Mouse (Mus musculus): ENCODE results near the gene Faah. TPM values are rescaled to one million over a fixed set of nuclear protein-coding genes. Genes with fewer than 3 reads are reported as not detected.
A peak's percentile ranks its signal among the peaks of the same experiment; 100 is the strongest.

Faah gene
- polyA plus RNA-seq, 1 experiment from 2014 or later = 10.0 TPM

DNA sequence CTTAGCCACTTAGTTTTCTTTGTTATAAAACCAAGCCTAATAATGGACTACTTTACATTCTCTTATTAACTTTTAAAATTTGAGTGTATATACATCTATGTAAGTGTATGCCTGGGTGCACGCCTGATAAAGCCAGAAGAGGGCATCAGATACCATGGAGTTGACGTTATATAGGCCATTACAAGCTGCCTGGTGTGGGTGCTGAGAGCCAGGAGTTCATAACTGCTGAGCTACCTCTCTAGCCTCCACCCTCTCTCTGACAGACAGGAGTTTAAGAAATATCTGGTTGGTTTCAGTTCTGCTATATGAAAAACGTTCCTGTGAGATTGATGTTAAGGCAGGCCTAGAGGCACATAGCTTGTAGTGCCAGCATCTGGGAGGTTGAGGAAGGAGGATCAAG, 24.5 kb upstream of the Faah start:
- 56% methylated on average over 3 of the region's 3 CpGs for WGBS (ENCODE audit: insufficient replicate concordance)
- Histone ChIP-seq H3K4me2 (no peak overlapping the region), H3K4me1 (replicated peaks) (no peaks in the 10 kb centered on the region), H3K36me3 (replicated peaks) (peaks cover 13% of the 10 kb centered on the region), H3K27me3 (no peaks in the 10 kb centered on the region), H3K9ac (no peak overlapping the region), H3K27ac (replicated peaks) (no peak overlapping the region), H3K4me3 (replicated peaks) (no peak overlapping the region), H3K9me3 (replicated peaks) (no peaks in the 10 kb centered on the region)
- no peak for ATAC-seq (ENCODE audit: insufficient read depth)

DNA sequence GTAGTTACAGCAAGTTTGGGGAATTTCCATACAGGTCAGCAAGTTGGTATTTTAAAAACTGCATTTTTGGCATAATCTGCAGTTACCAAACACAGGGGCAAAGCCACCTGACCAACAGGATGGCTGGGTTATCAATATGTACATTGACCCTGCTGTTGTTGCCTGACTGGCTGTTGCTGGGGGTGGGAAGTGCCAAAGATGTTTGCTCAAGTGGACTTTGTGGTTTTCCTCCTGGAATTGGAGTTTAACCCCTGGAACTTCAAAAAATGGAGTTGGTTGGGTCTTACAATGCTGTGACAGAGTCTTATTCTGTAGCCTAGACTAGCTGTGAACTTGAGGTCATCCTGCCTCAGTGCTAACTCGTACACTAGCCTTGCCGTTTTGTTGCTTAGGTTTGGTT, 22.7 kb upstream of the Faah start:
- no peaks in the 10 kb centered on the region for H3K9me3 ChIP-seq (replicated peaks)
- no peaks in the 10 kb centered on the region for H3K27me3 ChIP-seq
- no peak overlapping the region for H3K4me2 ChIP-seq
- H3K9ac ChIP-seq = no peak overlapping the region
- 76% methylated on average over 2 of the region's 2 CpGs for WGBS (ENCODE audit: insufficient replicate concordance)
- peak overlapping the region; percentile 45; the same call in 1 of the 2 replicates for H3K27ac ChIP-seq (replicated peaks)
- peaks cover 16% of the 10 kb centered on the region for H3K36me3 ChIP-seq (replicated peaks)
- H3K4me1 ChIP-seq (replicated peaks) = no peaks in the 10 kb centered on the region
- H3K4me3 ChIP-seq (replicated peaks) = no peak overlapping the region
- peak; percentile 60 for ATAC-seq (ENCODE audit: insufficient read depth)

DNA sequence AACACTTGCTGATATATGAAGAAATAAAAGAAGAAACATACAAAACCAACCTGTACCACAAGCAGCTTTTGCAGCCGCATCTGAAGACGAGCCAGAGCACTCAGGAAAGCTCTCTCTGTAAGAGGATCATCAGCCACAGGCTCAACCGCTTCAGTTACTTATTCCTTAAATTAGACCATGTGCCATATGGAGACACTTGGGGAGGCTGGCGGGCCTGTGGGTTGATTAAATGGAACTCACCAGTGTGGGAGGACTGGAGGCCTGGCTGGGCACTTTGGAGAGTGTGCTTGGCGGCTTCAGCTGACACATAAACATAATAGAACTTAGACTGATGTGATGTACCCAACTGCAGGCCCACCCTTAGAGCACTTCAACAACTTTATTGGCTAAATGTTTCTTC, 15.6 kb upstream of the Faah start:
- H3K9me3 ChIP-seq (replicated peaks) = no peaks in the 10 kb centered on the region
- no peak overlapping the region for H3K27ac ChIP-seq (replicated peaks)
- no peak overlapping the region for H3K9ac ChIP-seq
- no peak overlapping the region for H3K4me3 ChIP-seq (replicated peaks)
- H3K36me3 ChIP-seq (replicated peaks) = peaks cover 19% of the 10 kb centered on the region
- ATAC-seq (ENCODE audit: insufficient read depth) = no peak
- no peak overlapping the region for H3K4me2 ChIP-seq
- H3K27me3 ChIP-seq = no peaks in the 10 kb centered on the region
- no peaks in the 10 kb centered on the region for H3K4me1 ChIP-seq (replicated peaks)
- WGBS (ENCODE audit: insufficient replicate concordance) = 74% methylated on average over 5 of the region's 5 CpGs

DNA sequence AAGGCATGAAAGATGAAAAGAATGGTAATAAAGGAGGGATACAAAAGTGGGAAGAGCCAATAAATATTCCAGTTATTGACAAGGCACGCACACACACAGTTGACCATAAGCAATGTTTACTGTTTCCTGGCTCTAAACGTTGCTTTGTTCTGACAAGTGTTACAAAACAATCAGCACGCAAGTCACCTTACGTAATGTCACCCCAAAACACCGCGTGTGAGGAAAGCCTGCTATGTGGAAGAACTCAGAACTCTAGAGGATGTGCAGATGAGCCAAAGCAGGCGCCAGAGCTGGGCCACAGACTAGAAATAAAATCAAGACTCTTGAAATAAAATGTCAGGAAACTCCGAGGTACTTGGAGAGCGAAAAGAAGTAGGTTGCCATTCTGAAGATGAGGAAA, 15.2 kb upstream of the Faah start:
- Histone ChIP-seq H3K4me3 (replicated peaks) (no peak overlapping the region), H3K4me1 (replicated peaks) (no peaks in the 10 kb centered on the region), H3K9me3 (replicated peaks) (no peaks in the 10 kb centered on the region), H3K27ac (replicated peaks) (no peak overlapping the region), H3K9ac (no peak overlapping the region), H3K27me3 (no peaks in the 10 kb centered on the region), H3K4me2 (no peak overlapping the region), H3K36me3 (replicated peaks) (peaks cover 19% of the 10 kb centered on the region)
- 68% methylated on average over 9 of the region's 9 CpGs for WGBS (ENCODE audit: insufficient replicate concordance)
- ATAC-seq (ENCODE audit: insufficient read depth) = no peak

DNA sequence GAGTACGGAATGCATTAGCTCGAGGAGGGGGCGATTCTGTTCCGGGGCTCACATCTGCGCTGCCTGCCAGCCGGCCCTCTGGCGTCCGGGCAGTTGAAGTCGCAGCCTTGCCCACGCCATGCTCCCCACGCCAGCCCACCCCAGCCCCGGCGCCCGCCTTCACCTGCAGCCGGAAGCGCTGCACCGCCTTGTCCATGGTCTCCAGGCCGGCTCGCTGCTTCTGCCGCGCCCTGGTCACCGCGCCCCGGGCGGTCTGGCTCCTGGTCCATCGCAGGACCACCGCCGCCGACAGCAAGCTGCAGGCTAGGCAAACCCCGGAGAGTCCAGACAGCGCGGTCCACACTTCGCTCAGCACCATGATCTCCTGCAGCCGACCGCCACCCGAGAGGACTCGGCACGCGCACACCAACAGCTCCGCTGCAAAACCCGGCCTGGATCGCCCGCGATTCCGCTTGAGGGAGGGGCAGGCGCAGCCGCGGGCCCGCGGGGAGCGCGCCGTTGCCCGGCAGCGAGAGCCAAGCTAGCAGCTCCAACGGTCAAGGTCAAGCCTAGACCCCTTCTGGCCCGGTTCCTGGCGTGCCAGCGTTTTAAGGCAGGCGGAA, 325 bp downstream of the Faah start:
- Histone ChIP-seq H3K9me3 (replicated peaks) (no peaks in the 10 kb centered on the region), H3K4me2 (peak overlapping the region; percentile 73), H3K9ac (no peak overlapping the region), H3K36me3 (replicated peaks) (no peaks in the 10 kb centered on the region), H3K27me3 (peaks cover 67% of the 10 kb centered on the region), H3K27ac (replicated peaks) (0 out of 2 replicates have a peak overlapping the region, but pooled peaks have one; percentile 38), H3K4me1 (replicated peaks) (peaks cover 15% of the 10 kb centered on the region), H3K4me3 (replicated peaks) (peak overlapping the region; percentile 58)
- peak; percentile 69 for ATAC-seq (ENCODE audit: insufficient read depth)
- WGBS (ENCODE audit: insufficient replicate concordance) = under 1% methylated on average over 60 of the region's 60 CpGs

DNA sequence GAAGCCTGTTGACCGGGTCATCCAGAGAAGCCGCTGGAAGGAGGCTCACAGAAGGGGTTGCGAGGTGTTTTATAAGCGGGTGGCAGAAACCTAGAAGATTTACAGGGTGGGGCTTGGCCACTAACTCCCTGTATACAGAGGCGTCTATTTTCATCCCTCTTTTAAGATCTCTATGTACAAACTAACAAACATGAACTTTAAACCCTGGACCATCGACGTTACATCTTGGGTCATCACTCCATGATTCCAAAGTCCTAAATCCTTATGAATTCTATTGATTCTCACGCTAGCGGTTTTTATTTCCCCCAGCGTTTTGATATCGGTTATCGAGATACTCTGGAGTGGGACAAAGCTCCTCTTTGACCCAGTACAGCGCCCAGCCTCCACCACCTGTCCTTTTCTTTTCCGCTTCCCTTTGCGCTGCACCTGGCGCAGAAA, 845 bp downstream of the Faah start:
- Histone ChIP-seq H3K36me3 (replicated peaks) (no peaks in the 10 kb centered on the region), H3K27ac (replicated peaks) (0 out of 2 replicates have a peak overlapping the region, but pooled peaks have one; percentile 38), H3K27me3 (peaks cover 67% of the 10 kb centered on the region), H3K9me3 (replicated peaks) (no peaks in the 10 kb centered on the region), H3K9ac (no peak overlapping the region), H3K4me1 (replicated peaks) (peaks cover 15% of the 10 kb centered on the region), H3K4me2 (peak overlapping the region; percentile 73), H3K4me3 (replicated peaks) (peak overlapping the region; percentile 58)
- ATAC-seq (ENCODE audit: insufficient read depth) = no peak
- WGBS (ENCODE audit: insufficient replicate concordance) = 9% methylated on average over 16 of the region's 16 CpGs

DNA sequence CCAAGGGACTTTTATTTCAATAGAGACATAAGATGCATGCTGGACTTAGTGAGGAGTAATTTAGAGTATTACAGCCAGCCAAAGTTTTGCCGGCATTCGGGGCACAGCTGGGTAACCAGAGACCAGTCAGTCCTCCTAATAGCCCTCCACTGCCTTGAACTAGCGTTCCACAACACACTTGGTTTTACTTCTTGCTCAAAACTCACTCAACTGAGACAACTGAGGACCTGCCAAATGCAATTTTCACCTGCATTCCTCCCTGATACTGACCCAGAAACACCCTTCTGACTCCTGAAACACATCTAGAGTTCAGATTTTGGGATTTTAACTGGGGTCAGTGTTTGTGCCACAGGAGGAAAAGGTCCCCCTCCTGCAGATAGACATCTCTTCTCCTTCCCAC, 1.3 kb downstream of the Faah start:
- peaks cover 67% of the 10 kb centered on the region for H3K27me3 ChIP-seq
- no peak overlapping the region for H3K9ac ChIP-seq
- H3K36me3 ChIP-seq (replicated peaks) = no peaks in the 10 kb centered on the region
- H3K27ac ChIP-seq (replicated peaks) = no peak overlapping the region
- H3K9me3 ChIP-seq (replicated peaks) = no peaks in the 10 kb centered on the region
- peak overlapping the region; percentile 58 for H3K4me3 ChIP-seq (replicated peaks)
- 53% methylated on average over 3 of the region's 3 CpGs for WGBS (ENCODE audit: insufficient replicate concordance)
- H3K4me1 ChIP-seq (replicated peaks) = peaks cover 15% of the 10 kb centered on the region
- ATAC-seq (ENCODE audit: insufficient read depth) = no peak
- peak overlapping the region; percentile 73 for H3K4me2 ChIP-seq

DNA sequence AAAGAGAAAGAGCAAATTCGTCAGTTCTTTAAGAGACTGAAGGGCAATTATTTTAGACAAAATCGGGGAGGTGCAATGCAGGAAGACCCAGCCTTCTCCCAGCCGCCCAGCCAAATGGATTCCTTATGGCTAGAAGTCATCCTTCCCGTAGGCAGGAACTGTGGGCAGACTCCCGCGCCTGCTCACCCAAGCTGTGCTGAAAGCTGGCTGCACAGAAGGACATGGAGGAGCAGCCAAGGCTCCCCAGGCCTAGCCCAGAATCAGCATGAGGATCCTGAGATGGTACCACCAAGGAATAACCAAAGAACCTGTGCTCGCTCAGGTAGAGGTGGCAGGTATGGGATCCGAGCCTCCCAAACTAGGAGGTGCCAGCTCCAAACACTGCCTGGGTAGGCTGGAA, 1.7 kb downstream of the Faah start:
- Histone ChIP-seq H3K4me2 (peak overlapping the region; percentile 73), H3K27ac (replicated peaks) (no peak overlapping the region), H3K9me3 (replicated peaks) (no peaks in the 10 kb centered on the region), H3K4me1 (replicated peaks) (peaks cover 15% of the 10 kb centered on the region), H3K4me3 (replicated peaks) (peak overlapping the region; percentile 58), H3K36me3 (replicated peaks) (no peaks in the 10 kb centered on the region), H3K9ac (no peak overlapping the region), H3K27me3 (peaks cover 67% of the 10 kb centered on the region)
- no peak for ATAC-seq (ENCODE audit: insufficient read depth)
- WGBS (ENCODE audit: insufficient replicate concordance) = 41% methylated on average over 8 of the region's 8 CpGs

DNA sequence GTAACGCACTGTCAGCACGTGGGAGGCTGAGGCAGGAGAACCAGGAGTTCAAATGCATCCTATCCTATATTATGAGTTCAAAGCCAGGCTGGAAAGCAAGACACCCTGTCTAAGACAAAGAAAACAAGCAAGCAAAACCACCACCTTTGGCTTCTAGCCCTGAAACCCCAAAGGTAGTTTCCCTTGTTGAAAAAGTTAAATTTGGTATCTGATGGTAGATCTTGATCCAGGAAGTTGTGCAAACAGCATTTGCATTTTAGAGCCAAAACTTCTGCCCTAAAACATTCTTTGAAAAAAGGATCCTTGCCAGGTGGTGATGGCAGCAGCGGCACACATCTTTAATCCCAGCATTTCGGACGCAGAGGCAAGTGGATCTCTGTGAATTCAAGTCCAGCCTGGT, 2.2 kb downstream of the Faah start:
- 58% methylated on average over 5 of the region's 5 CpGs for WGBS (ENCODE audit: insufficient replicate concordance)

DNA sequence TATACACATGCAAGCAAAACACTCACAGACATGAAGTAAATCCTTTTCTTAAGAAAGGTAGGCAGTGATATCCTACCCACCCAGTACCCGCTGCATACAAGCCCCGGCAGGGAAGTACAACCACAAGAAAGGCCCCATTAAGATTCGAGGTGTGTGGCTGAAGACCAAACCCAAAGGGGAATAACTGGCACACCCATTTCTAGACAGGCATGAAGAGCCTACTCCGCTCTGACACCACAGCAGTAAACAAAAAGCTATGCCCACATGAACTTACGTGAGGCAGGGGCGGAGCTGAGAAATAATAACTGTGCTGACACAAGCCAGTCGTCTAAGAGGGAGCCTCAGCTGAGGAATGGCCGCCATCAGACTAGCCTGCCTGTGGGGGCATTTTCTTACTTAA, 7.5 kb downstream of the Faah start:
- WGBS (ENCODE audit: insufficient replicate concordance) = 55% methylated on average over 8 of the region's 8 CpGs
- Histone ChIP-seq H3K36me3 (replicated peaks) (no peaks in the 10 kb centered on the region), H3K9ac (no peak overlapping the region), H3K27ac (replicated peaks) (no peak overlapping the region), H3K4me3 (replicated peaks) (no peak overlapping the region), H3K9me3 (replicated peaks) (no peaks in the 10 kb centered on the region), H3K4me1 (replicated peaks) (0 out of 2 replicates have a peak, but pooled peaks cover 7% of the 10 kb centered on the region), H3K27me3 (peaks cover 14% of the 10 kb centered on the region), H3K4me2 (no peak overlapping the region)
- no peak for ATAC-seq (ENCODE audit: insufficient read depth)

More for the DNA sequence above, 2.2 kb downstream of the Faah start:
- Histone ChIP-seq H3K9me3 (replicated peaks) (no peaks in the 10 kb centered on the region), H3K36me3 (replicated peaks) (no peaks in the 10 kb centered on the region), H3K9ac (no peak overlapping the region), H3K4me2 (no peak overlapping the region), H3K4me1 (replicated peaks) (peaks cover 15% of the 10 kb centered on the region), H3K4me3 (replicated peaks) (no peak overlapping the region), H3K27ac (replicated peaks) (no peak overlapping the region), H3K27me3 (peaks cover 67% of the 10 kb centered on the region)
- ATAC-seq (ENCODE audit: insufficient read depth) = no peak

DNA sequence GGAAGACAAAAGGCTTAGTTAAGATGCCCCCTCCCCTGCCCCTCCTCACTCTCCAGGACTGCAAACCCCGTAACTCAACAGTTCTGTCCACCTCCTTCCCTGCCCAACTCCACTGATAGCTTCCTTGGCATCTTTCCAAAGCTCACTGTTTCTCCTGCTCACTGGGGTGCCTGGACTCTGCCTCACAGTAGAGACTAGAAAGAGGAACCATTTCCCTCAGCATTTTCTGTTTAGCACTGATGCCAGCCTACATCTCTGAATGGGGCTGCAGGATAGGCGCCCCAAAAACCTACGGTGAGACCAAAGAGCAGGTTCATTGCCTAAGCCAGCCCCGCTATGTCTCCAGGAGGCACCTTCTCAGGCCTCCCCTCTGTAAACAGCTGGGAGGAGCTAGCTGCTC, 16.5 kb downstream of the Faah start:
- 0 out of 2 replicates have a peak, but pooled peaks have one; percentile 29 for ATAC-seq (ENCODE audit: insufficient read depth)
- H3K9ac ChIP-seq = no peak overlapping the region
- H3K9me3 ChIP-seq (replicated peaks) = no peaks in the 10 kb centered on the region
- no peak overlapping the region; the same call in 1 of the 2 replicates for H3K27ac ChIP-seq (replicated peaks)
- no peaks in the 10 kb centered on the region for H3K36me3 ChIP-seq (replicated peaks)
- 65% methylated on average over 4 of the region's 4 CpGs for WGBS (ENCODE audit: insufficient replicate concordance)
- no peak overlapping the region for H3K4me3 ChIP-seq (replicated peaks)
- H3K4me2 ChIP-seq = no peak overlapping the region
- H3K27me3 ChIP-seq = no peaks in the 10 kb centered on the region
- H3K4me1 ChIP-seq (replicated peaks) = no peaks in the 10 kb centered on the region; the same call in 1 of the 2 replicates

DNA sequence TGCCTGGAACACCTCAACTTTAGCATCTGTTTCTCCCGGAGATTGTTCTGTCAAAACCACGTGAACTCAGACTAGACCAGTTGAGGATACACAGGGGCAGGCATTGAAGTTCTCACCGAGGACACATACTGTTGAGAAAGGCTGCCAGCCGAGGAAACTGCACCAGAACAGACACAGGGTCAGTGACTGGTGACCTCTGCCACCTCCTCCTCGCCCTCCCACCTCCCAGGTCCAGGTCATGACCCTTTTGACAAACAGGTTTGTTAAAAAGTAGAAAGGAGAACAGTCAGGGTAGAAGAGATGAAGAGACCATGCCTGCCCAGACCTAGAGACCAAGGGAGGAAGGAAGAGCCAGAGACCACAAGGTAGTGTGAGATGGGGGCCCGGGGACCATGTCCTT, 17.1 kb downstream of the Faah start:
- H3K9ac ChIP-seq = no peak overlapping the region
- H3K4me1 ChIP-seq (replicated peaks) = no peaks in the 10 kb centered on the region; the same call in 1 of the 2 replicates
- ATAC-seq (ENCODE audit: insufficient read depth) = peak; percentile 51
- no peak overlapping the region; the same call in 1 of the 2 replicates for H3K27ac ChIP-seq (replicated peaks)
- no peak overlapping the region for H3K4me3 ChIP-seq (replicated peaks)
- H3K4me2 ChIP-seq = no peak overlapping the region
- H3K36me3 ChIP-seq (replicated peaks) = no peaks in the 10 kb centered on the region
- H3K27me3 ChIP-seq = no peaks in the 10 kb centered on the region
- 36% methylated on average over 6 of the region's 6 CpGs for WGBS (ENCODE audit: insufficient replicate concordance)
- H3K9me3 ChIP-seq (replicated peaks) = no peaks in the 10 kb centered on the region
